Mouse (Mus musculus) stomach, postnatal 0 days (tissue): ENCODE results near the gene Lta. TPM values are rescaled to one million over a fixed set of nuclear protein-coding genes. Genes with fewer than 3 reads are reported as not detected.

Experiments
- ATAC-seq: fragments of 200-750 bp; cut with Nextera tagmentation; 2 replicates; pipeline ENCODE4 v1.8.0; 2017; ENCODE audit not compliant: low FRiP score, low TSS enrichment
- DNase-seq: peaks from one replicate; pipeline ENCODE4 v3.0.0-alpha.2; 2016; ENCODE audit warnings: low spot score
- H3K27ac ChIP-seq: fragments of 300-500 bp; sonication (generic); replicated peaks from 2 replicates; pipeline ENCODE4 v1.5.1; 2014; ENCODE audit warnings: mild to moderate bottlenecking, control low read depth
- H3K27me3 ChIP-seq: fragments of 300-500 bp; sonication (generic); 2 replicates; pipeline ENCODE4 v1.6.1; 2014; ENCODE audit warnings: low read length; ENCODE audit not compliant: control insufficient read depth, insufficient read depth
- H3K36me3 ChIP-seq: fragments of 300-500 bp; sonication (generic); 2 replicates; pipeline ENCODE4 v1.6.1; 2014; ENCODE audit warnings: low read length, mixed read lengths; ENCODE audit not compliant: control insufficient read depth, insufficient read depth
- H3K4me1 ChIP-seq: fragments of 300-500 bp; sonication (generic); replicated peaks from 2 replicates; pipeline ENCODE4 v1.6.1; 2014; ENCODE audit warnings: antibody characterized with exemption; ENCODE audit not compliant: control insufficient read depth, insufficient read depth
- H3K4me2 ChIP-seq: fragments of 300-500 bp; sonication (generic); replicated peaks from 2 replicates; pipeline ENCODE4 v1.6.1; 2014; ENCODE audit warnings: low read depth, mild to moderate bottlenecking, control low read depth, moderate library complexity
- H3K4me3 ChIP-seq: fragments of 300-500 bp; sonication (generic); 2 replicates; pipeline ENCODE4 v1.5.1; 2014; ENCODE audit warnings: low read depth, low read length, control low read depth
- H3K9ac ChIP-seq: fragments of 300-500 bp; sonication (generic); 2 replicates; pipeline ENCODE4 v1.6.1; 2014; ENCODE audit warnings: mild to moderate bottlenecking, low read length, control low read depth, mixed read lengths
- H3K9me3 ChIP-seq: fragments of 300-500 bp; sonication (generic); 2 replicates; pipeline ENCODE4 v1.6.1; 2016; ENCODE audit warnings: low read length; ENCODE audit not compliant: control insufficient read depth
- CTCF ChIP-seq: IDR thresholded peaks from 2 replicates; pipeline ENCODE4 v1.5.1; 2016; ENCODE audit warnings: antibody characterized with exemption, low read depth, mild to moderate bottlenecking, moderate library complexity
- EP300 ChIP-seq: optimal IDR thresholded peaks from 2 replicates; pipeline ENCODE3; 2016; ENCODE audit warnings: antibody characterized with exemption
- WGBS: fragments of 180-500 bp; shearing (Covaris S2); extraction: QIAGEN DNeasy Blood & Tissue Kit; methylation state at CpG from one replicate; pipeline ENCODE4 v1.1.7; 2014; 5-methylcytosine and 5-hydroxymethylcytosine counted together
- polyA plus RNA-seq: library from polyadenylated mRNA; unstranded; fragments of >200 nt; fragmentation: Nextera tagmentation; extraction: Ambion mirVana; gene quantifications from 2 replicates; pipeline ENCODE4 v1.2.1, GENCODE M21; 2015

The Lta gene
- polyA plus RNA-seq, 1 experiment from 2014 or later: 0.11 TPM

GRCm38 (mm10) chr17:35167794-35168193, 37.4 kb downstream of the Lta start:
- WGBS: 84% methylated on average over 7 of the region's 7 CpGs
- H3K4me3 ChIP-seq: no peak overlapping the region
- ATAC-seq: no peak
- H3K9ac ChIP-seq: no peak overlapping the region
- no peaks in the 10 kb centered on the region for H3K36me3 ChIP-seq
- TF ChIP-seq CTCF (no peak), EP300 (no peak)
- H3K27me3 ChIP-seq: no peaks in the 10 kb centered on the region
- H3K4me2 ChIP-seq: no peak overlapping the region
- H3K27ac ChIP-seq: no peak overlapping the region
- H3K4me1 ChIP-seq: peaks cover 5% of the 10 kb centered on the region
- H3K9me3 ChIP-seq: no peaks in the 10 kb centered on the region
- no peak for DNase-seq

- Histone ChIP-seq H3K4me3 (no peak overlapping the region), H3K4me1 (peaks cover 5% of the 10 kb centered on the region), H3K9me3 (no peaks in the 10 kb centered on the region), H3K9ac (no peak overlapping the region), H3K27me3 (no peaks in the 10 kb centered on the region), H3K36me3 (peaks cover 6% of the 10 kb centered on the region; the same call in 1 of the 2 replicates), H3K27ac (0 out of 2 replicates have a peak overlapping the region, but pooled peaks have one; percentile 30), H3K4me2 (no peak overlapping the region)
- TF ChIP-seq CTCF: peak; percentile 84
- TF ChIP-seq EP300: no peak
- peak; percentile 73 for DNase-seq
- 64% methylated on average over 8 of the region's 8 CpGs for WGBS
- ATAC-seq: peak; percentile 8; the same call in 1 of the 2 replicates
These were observed 38.7 kb downstream of the Lta start for GRCm38 (mm10) chr17:35166352-35167035.

DNA sequence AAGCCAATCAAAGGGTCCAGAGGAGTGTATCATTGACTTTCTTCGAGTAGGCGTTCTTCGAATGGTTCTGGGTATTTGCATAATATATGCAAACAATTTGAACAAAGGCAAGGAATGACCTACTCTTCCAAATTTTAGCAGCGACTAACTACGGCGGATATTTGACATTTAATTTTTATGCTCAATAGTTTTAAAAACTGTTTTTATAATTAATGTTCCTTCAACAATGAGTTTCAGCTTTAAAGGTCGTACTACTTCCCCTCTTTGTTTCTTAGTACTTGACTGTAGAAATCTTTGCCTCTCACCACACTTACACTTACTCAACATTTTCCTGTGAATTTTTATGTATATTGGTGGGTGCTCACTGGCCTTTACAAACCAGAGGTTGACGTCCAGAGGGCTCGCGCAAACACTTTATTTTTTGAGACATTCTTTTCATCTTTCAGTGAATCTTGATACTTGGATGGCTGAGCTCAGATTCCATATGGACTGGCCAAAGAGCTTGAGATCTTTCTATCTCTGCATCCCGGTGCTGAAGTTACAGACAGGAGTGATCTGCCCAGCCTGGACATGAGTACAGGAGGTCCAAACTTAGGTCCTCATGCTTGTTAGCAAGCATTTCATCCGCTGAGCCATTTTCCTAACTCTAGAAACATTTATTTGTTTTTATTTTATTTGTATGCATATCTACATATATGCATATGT, 39.5 kb downstream of the Lta start:
- TF ChIP-seq EP300 (no peak), CTCF (no peak)
- Histone ChIP-seq H3K27me3 (no peaks in the 10 kb centered on the region), H3K36me3 (peaks cover 13% of the 10 kb centered on the region), H3K27ac (peak overlapping the region; percentile 96), H3K4me1 (peaks cover 5% of the 10 kb centered on the region), H3K4me3 (peak overlapping the region; percentile 100), H3K9me3 (no peaks in the 10 kb centered on the region), H3K4me2 (peak overlapping the region; percentile 48), H3K9ac (peak overlapping the region; percentile 64)
- 16% methylated on average over 12 of the region's 12 CpGs for WGBS
- peak; percentile 84; the same call in 1 of the 2 replicates for ATAC-seq
- no peak for DNase-seq

- under 1% methylated on average over 62 of the region's 89 CpGs for WGBS
- H3K27ac ChIP-seq: peak within 1 kb of the TSS; percentile 98
- no peaks in the 10 kb centered on the region for H3K9me3 ChIP-seq
- ATAC-seq: peak; percentile 97
- peaks cover 21% of the 10 kb centered on the region for H3K36me3 ChIP-seq
- peak within 1 kb of the TSS; percentile 100 for H3K4me3 ChIP-seq
- H3K4me1 ChIP-seq: peaks cover 5% of the 10 kb centered on the region
- no peak for TF ChIP-seq EP300
- peak; percentile 4; the same call in 1 of the 2 replicates for TF ChIP-seq CTCF
- H3K27me3 ChIP-seq: no peaks in the 10 kb centered on the region
- H3K4me2 ChIP-seq: peak within 1 kb of the TSS; percentile 78
- H3K9ac ChIP-seq: peak within 1 kb of the TSS; percentile 99
- DNase-seq: peak; percentile 97
These were observed 40.3 kb downstream of the Lta start, which contains the start of gene Prrc2a for GRCm38 (mm10) chr17:35164568-35165450. Gene Prrc2a (minus strand): TSS chr17:35164897.

GRCm38 (mm10) chr17:35164218-35164567, 41.0 kb downstream of the Lta start:
- no peak for TF ChIP-seq CTCF
- TF ChIP-seq EP300: no peak
- peak overlapping the region; percentile 99 for H3K9ac ChIP-seq
- H3K36me3 ChIP-seq: peaks cover 27% of the 10 kb centered on the region
- no peak; the same call in 1 of the 2 replicates for ATAC-seq
- no peaks in the 10 kb centered on the region for H3K27me3 ChIP-seq
- no peaks in the 10 kb centered on the region for H3K9me3 ChIP-seq
- WGBS: 0% methylated on average over 13 of the region's 28 CpGs
- peak overlapping the region; percentile 98 for H3K27ac ChIP-seq
- H3K4me3 ChIP-seq: peak overlapping the region; percentile 100
- H3K4me2 ChIP-seq: peak overlapping the region; percentile 78
- peaks cover 5% of the 10 kb centered on the region for H3K4me1 ChIP-seq
- DNase-seq: no peak
